Mouse (Mus musculus) myocyte (in vitro differentiated cells): ENCODE results near the gene Hsd11b1. TPM values are rescaled to one million over a fixed set of nuclear protein-coding genes. Genes with fewer than 3 reads are reported as not detected.

ENCODE experiments used
- H3K27me3 ChIP-seq: one replicate; pipeline ENCODE4 v1.6.1; 2011; ENCODE audit not compliant: control insufficient read depth, insufficient read depth, insufficient read length
- H3K36me3 ChIP-seq: one replicate; pipeline ENCODE4 v1.6.1; 2011; ENCODE audit not compliant: control insufficient read depth, insufficient read depth
- H3K4me2 ChIP-seq: one replicate; pipeline ENCODE4 v1.6.1; 2011; ENCODE audit warnings: low read depth, control low read depth
- H3K4me3 ChIP-seq: one replicate; pipeline ENCODE4 v1.5.1; 2011; ENCODE audit warnings: mild to moderate bottlenecking, control low read depth, moderate library complexity
- H3K79me2 ChIP-seq: one replicate; pipeline ENCODE4 v1.6.1; 2011; ENCODE audit not compliant: control insufficient read depth, insufficient read depth
- H3ac ChIP-seq: one replicate; pipeline ENCODE4 v1.6.1; 2011; ENCODE audit not compliant: control insufficient read depth, insufficient read length
- CEBPB ChIP-seq: IDR thresholded peaks from 2 replicates; pipeline ENCODE4 v1.6.1; 2011; ENCODE audit warnings: mild to moderate bottlenecking, moderate library complexity; ENCODE audit not compliant: poor library complexity, insufficient read depth, severe bottlenecking
- E2F4 ChIP-seq: IDR thresholded peaks from one replicate; pipeline ENCODE4 v1.6.1; 2011; ENCODE audit warnings: mild to moderate bottlenecking, control low read depth, moderate library complexity; ENCODE audit not compliant: insufficient read depth
- MAX ChIP-seq: IDR thresholded peaks from one replicate; pipeline ENCODE4 v1.6.1; 2011; ENCODE audit warnings: low read depth, mild to moderate bottlenecking, control low read depth
- MYOD1 ChIP-seq, 3 experiments: IDR thresholded peaks; one replicate each; pipeline ENCODE4 v1.6.1; 2011; ENCODE audit warnings: control low read depth in 2 of 3, low read depth in 2 of 3, mild to moderate bottlenecking in 2 of 3, moderate library complexity in 1 of 3; ENCODE audit not compliant: insufficient read length in 2 of 3, control insufficient read depth in 1 of 3
- MYOG ChIP-seq, 3 experiments: IDR thresholded peaks; one replicate each; pipeline ENCODE4 v1.6.1; 2011; ENCODE audit warnings: control low read depth in 2 of 3, low read depth in 2 of 3, mild to moderate bottlenecking in 2 of 3; ENCODE audit not compliant: insufficient read length in 2 of 3, control insufficient read depth in 1 of 3, insufficient read depth in 1 of 3
- POLR2A ChIP-seq: IDR thresholded peaks from one replicate; pipeline ENCODE4 v1.6.1; 2011; ENCODE audit warnings: low read depth, mild to moderate bottlenecking, control low read depth, moderate library complexity; ENCODE audit not compliant: insufficient read length
- POLR2AphosphoS2 ChIP-seq: IDR thresholded peaks from one replicate; pipeline ENCODE4 v1.6.1; 2011; ENCODE audit warnings: low read depth, control low read depth; ENCODE audit not compliant: insufficient read length
- REST ChIP-seq: IDR thresholded peaks from one replicate; pipeline ENCODE4 v1.6.1; 2011; ENCODE audit warnings: mild to moderate bottlenecking, control low read depth, moderate library complexity; ENCODE audit not compliant: insufficient read depth, insufficient read length
- SRF ChIP-seq: IDR thresholded peaks from one replicate; pipeline ENCODE4 v1.6.1; 2011; ENCODE audit warnings: low read depth; ENCODE audit not compliant: control insufficient read depth, insufficient read length
- TCF12 ChIP-seq: IDR thresholded peaks from one replicate; pipeline ENCODE4 v1.6.1; 2011; ENCODE audit warnings: mild to moderate bottlenecking, control low read depth; ENCODE audit not compliant: poor library complexity, insufficient read depth, severe bottlenecking
- TCF3 ChIP-seq: IDR thresholded peaks from one replicate; pipeline ENCODE4 v1.6.1; 2011; ENCODE audit warnings: low read depth, control low read depth; ENCODE audit not compliant: insufficient read length
- USF1 ChIP-seq: IDR thresholded peaks from one replicate; pipeline ENCODE4 v1.6.1; 2011; ENCODE audit warnings: low read depth, mild to moderate bottlenecking, control low read depth, moderate library complexity
- polyA plus RNA-seq: library from polyadenylated mRNA; unstranded; fragments of >200 nt; fragmentation: generic; extraction: Trizol; gene quantifications from one replicate; pipeline ENCODE4 v1.2.1, GENCODE M21; 2012; ENCODE audit warnings: missing spikeins

The Hsd11b1 gene
- polyA plus RNA-seq, 1 experiment: 2.7 TPM

DNA sequence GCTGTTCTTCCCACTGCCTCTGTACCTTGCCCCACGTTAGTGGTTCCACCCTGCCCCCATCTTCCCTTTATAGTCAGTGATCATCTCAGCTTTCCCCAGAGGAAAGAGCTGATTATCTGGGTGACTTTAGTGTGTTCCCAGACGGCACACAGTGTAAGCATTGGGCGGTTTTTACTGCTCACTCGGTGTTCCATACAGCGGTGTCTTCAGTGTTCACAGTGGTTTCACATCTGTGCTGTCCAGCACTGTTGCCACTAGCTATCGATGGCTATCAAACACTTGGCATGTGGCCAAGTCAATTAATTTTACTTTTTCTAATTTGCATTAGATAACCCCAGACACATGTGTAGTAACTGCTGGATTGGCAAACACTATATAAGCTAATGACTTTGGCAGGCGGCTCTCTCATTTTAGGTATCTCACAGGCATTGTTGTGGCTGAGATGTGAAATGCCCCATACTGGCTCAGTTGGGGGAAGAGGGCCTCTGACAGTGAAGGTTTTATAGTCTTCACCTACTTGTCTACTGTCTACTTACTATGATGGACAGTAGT lies 20.4 kb upstream of the Hsd11b1 start:
- no peaks in the 10 kb centered on the region for H3K79me2 ChIP-seq
- TF ChIP-seq MYOD1 (IDR thresholded peaks at IDR 0.05; ENCODE audit: control insufficient read depth in 1 of 3, insufficient read length in 2 of 3, low read depth in 2 of 3) (no peak), POLR2A (no peak), USF1 (no peak), CEBPB (no peak), TCF3 (no peak), MYOG (IDR thresholded peaks at IDR 0.05; ENCODE audit: control insufficient read depth in 1 of 3, insufficient read depth in 1 of 3, insufficient read length in 2 of 3, low read depth in 2 of 3) (no peak), REST (no peak), POLR2AphosphoS2 (no peak), E2F4 (no peak), MAX (no peak), TCF12 (no peak)
- no peak overlapping the region for H3ac ChIP-seq
- no peak overlapping the region for H3K4me3 ChIP-seq
- H3K36me3 ChIP-seq: no peaks in the 10 kb centered on the region
- no peaks in the 10 kb centered on the region for H3K27me3 ChIP-seq
- H3K4me2 ChIP-seq: no peak overlapping the region

DNA sequence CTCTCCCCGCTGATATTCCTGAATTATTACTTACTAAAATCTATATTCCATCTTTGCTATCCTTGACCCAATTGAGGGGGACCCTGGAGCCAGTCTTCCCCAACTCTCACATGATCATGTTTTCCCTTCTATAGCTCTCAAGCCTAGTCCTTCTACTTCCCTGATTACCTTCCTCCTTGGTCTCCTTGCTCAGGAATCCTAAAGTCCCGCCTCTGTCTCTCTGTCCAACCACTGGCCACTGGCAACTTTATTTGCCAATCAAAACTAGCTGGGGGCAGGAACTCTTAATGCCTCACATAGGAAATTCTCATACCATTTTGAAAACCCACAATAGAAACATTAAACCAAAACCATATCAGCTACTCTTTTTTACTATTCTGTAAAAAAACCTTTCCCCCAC lies 17.5 kb upstream of the Hsd11b1 start:
- no peak overlapping the region for H3K4me3 ChIP-seq
- H3K79me2 ChIP-seq: no peaks in the 10 kb centered on the region
- no peaks in the 10 kb centered on the region for H3K27me3 ChIP-seq
- no peak overlapping the region for H3K4me2 ChIP-seq
- no peak overlapping the region for H3ac ChIP-seq
- H3K36me3 ChIP-seq: no peaks in the 10 kb centered on the region
- no peak for TF ChIP-seq CEBPB
- no peak for TF ChIP-seq SRF
- no peak for TF ChIP-seq REST
- no peak for TF ChIP-seq MAX
- TF ChIP-seq TCF3: no peak
- no peak for TF ChIP-seq POLR2A
- TF ChIP-seq TCF12: no peak
- no peak for TF ChIP-seq E2F4
- no peak for TF ChIP-seq POLR2AphosphoS2

DNA sequence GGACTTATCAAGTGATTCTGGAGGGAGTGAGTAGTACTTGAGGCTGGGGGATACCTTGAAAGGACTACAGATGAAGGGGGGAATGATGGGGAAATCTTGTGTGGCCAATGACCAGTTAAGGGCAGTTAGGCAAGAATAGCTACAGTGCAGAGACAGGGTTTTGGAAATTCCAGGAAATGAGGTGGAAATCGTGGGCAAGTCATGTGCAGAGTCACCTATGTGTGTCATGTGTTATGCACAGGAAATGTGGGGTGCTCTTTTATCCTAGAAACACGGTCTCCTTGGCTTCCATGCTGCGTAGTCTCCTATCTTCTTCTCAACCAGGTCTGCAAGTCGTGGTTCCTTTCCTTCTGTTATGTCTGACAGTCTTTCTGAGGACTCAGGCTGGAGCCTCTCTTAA lies 15.6 kb upstream of the Hsd11b1 start:
- H3K4me2 ChIP-seq: no peak overlapping the region
- TF ChIP-seq CEBPB (no peak), POLR2AphosphoS2 (no peak), MAX (no peak), MYOG (IDR thresholded peaks at IDR 0.05; ENCODE audit: control insufficient read depth in 1 of 3, insufficient read depth in 1 of 3, insufficient read length in 2 of 3, low read depth in 2 of 3) (no peak), MYOD1 (IDR thresholded peaks at IDR 0.05; ENCODE audit: control insufficient read depth in 1 of 3, insufficient read length in 2 of 3, low read depth in 2 of 3) (no peak), SRF (no peak), REST (no peak)

DNA sequence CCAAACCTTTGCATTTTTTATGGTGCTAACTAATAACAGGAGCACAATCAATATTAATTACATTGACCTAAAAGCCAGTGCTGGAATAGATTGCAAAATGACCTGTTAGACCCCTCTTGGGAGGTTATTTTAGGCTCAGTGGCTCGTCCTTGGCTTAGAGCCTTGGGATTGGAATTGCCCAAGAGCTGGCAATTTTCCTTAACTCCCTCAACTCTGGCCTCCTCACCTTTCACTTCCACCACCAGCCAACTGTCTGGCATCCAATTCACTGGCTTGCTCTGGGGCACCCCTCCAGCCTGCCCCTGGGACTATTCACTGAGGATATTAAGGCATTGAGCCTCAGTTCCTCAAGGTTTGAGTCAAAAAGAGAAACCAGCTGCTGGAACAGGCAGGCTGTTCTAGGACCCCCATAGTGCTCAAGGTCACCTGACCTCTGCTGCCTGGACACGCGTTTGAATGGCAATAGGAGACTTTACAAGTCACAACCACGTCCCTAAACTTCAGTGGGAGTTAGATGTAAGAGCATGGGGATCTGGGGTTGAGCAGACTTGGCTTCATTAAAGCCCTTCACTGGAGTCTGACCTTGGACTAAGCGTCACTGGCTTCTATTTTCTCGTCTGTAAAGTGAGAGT lies 14.7 kb upstream of the Hsd11b1 start:
- Histone ChIP-seq H3K36me3 (no peaks in the 10 kb centered on the region), H3K79me2 (no peaks in the 10 kb centered on the region), H3ac (no peak overlapping the region), H3K27me3 (no peaks in the 10 kb centered on the region), H3K4me2 (no peak overlapping the region), H3K4me3 (no peak overlapping the region)
- no peak for TF ChIP-seq E2F4
- TF ChIP-seq MYOD1 (IDR thresholded peaks at IDR 0.05; ENCODE audit: control insufficient read depth in 1 of 3, insufficient read length in 2 of 3, low read depth in 2 of 3): no peak
- TF ChIP-seq TCF3: no peak
- TF ChIP-seq MAX: no peak
- TF ChIP-seq CEBPB: no peak; the same call in 1 of the 2 replicates
- TF ChIP-seq POLR2A: no peak
- no peak for TF ChIP-seq REST
- TF ChIP-seq TCF12: no peak
- TF ChIP-seq MYOG (IDR thresholded peaks at IDR 0.05; ENCODE audit: control insufficient read depth in 1 of 3, insufficient read depth in 1 of 3, insufficient read length in 2 of 3, low read depth in 2 of 3): no peak
- TF ChIP-seq USF1: no peak
- no peak for TF ChIP-seq SRF

More for the DNA sequence above, 15.6 kb upstream of the Hsd11b1 start:
- Histone ChIP-seq H3K36me3 (no peaks in the 10 kb centered on the region), H3K27me3 (no peaks in the 10 kb centered on the region), H3K79me2 (no peaks in the 10 kb centered on the region), H3ac (no peak overlapping the region), H3K4me3 (no peak overlapping the region)

DNA sequence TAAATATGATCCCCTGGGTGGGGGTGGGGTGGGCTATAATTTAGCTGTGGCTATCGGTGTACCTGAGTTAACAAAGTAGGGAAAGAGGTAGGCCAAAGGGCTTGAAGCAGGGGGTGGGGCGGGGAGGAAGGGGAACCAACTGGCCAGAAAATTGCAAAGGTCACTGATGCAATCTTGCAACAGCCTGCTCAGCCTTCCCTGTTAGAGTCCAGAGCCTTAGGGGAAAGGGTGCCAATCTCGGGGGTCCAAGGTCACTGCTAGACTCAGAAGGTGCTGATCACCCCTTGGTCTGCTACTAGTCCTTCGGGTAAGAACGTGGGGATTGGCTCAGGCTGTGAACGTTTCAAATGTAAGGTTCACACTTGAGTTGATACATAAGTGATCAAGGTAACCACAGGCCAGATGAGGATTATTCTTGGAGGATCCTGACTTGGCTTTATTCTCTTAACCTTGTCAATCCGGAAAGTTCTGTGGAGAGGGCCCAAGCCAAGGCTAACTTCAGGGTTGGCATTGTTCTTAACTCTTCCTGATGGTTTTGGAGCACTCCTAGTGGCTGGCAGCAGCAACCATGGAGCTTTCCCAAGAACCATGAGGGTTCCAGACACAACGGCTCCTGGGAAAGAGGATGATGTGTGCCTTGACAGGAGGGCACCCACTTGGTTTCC lies 10.7 kb upstream of the Hsd11b1 start:
- Histone ChIP-seq H3K36me3 (no peaks in the 10 kb centered on the region), H3K4me2 (peak overlapping the region; percentile 75), H3K79me2 (peaks cover 4% of the 10 kb centered on the region), H3K4me3 (peak overlapping the region; percentile 80), H3ac (no peak overlapping the region), H3K27me3 (no peaks in the 10 kb centered on the region)
- TF ChIP-seq MYOG (IDR thresholded peaks at IDR 0.05; ENCODE audit: control insufficient read depth in 1 of 3, insufficient read depth in 1 of 3, insufficient read length in 2 of 3, low read depth in 2 of 3) (no peak), SRF (no peak), CEBPB (peak; percentile 56; the same call in 1 of the 2 replicates), E2F4 (no peak), REST (no peak)
